Mouse (Mus musculus): ENCODE data around the gene Stx8. TPM values are rescaled to one million over a fixed set of nuclear protein-coding genes. Genes with fewer than 3 reads are reported as not detected.

Gene Stx8
- polyA plus RNA-seq, 1 experiment from 2014 or later, result 58.2 TPM

DNA sequence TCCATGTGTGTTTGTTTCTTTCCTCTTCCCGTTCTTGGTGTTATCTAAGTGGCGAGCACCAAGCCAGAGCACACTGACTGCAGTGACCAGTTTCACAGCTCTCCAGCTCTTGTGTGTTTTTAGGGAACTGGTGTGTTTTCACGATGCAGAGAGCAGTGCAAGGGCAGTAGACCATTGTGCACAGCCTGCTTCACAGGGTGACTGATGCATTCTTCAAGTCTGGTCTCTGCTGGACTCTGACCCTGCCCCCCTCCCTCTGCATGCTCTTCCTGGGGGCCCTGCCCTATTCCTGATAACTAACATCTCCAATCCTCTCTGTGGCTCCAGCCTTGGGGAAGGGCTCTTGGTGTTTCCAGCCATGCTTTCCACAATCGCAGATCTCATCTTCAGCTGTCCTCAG lies 94.7 kb downstream of the Stx8 start:
- Histone ChIP-seq H3K4me2 (no peak overlapping the region), H3K9me3 (replicated peaks) (no peaks in the 10 kb centered on the region), H3K36me3 (no peaks in the 10 kb centered on the region), H3K27me3 (replicated peaks) (no peaks in the 10 kb centered on the region), H3K4me3 (no peak overlapping the region), H3K4me1 (replicated peaks) (peaks cover 10% of the 10 kb centered on the region), H3K9ac (no peak overlapping the region), H3K27ac (ENCODE audit: poor library complexity, severe bottlenecking) (no peak overlapping the region)
- 27% methylated on average over 4 of the region's 4 CpGs for WGBS
- ATAC-seq (ENCODE audit: insufficient number of reproducible peaks, low FRiP score), result no peak

DNA sequence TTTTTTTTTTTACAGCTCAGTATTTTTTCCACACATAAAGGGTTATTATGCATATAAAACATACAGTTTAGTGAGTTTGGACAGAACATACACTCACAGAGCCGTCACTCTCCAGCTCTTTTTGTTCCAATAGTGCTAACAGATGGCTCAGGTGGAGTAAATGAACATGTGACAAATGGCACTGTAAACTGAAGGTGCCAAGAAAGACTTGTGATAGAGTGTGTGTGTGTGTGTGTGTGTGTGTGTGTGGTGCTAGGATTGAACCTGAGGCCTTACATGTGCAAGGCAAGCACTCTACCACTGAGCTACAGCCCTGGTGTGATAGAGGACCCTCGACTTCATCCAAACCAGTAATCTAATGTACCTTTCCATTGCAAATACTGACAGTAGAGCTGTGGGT lies 96.1 kb downstream of the Stx8 start:
- Histone ChIP-seq H3K9ac (no peak overlapping the region), H3K27me3 (replicated peaks) (no peaks in the 10 kb centered on the region), H3K9me3 (replicated peaks) (no peaks in the 10 kb centered on the region), H3K27ac (ENCODE audit: poor library complexity, severe bottlenecking) (no peak overlapping the region), H3K36me3 (no peaks in the 10 kb centered on the region), H3K4me1 (replicated peaks) (peaks cover 6% of the 10 kb centered on the region), H3K4me2 (no peak overlapping the region), H3K4me3 (no peak overlapping the region)
- WGBS, result 85% methylated on average over 2 of the region's 2 CpGs
- no peak for ATAC-seq (ENCODE audit: insufficient number of reproducible peaks, low FRiP score)

DNA sequence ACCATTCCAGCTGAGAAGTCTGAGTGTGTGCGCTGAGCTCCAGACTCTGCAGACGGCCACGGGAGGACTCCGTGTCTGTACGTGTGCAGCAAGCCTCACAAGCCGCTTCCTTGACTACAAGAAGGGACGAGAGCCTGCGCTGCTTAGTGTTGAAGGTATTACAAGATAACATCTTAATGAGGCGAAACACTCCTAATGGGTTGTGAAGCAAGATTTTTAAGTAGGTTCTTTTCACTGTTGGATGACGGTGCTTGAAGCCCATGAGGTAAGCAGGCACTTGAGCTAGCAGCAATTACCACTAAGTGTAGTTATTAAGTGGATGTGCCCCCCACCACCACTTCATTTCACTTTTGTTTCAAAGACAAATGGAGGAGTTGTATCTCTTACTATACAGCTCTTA lies 101.8 kb downstream of the Stx8 start:
- no peak for ATAC-seq (ENCODE audit: insufficient number of reproducible peaks, low FRiP score)
- peaks cover 6% of the 10 kb centered on the region; the same call in 1 of the 2 replicates for H3K4me1 ChIP-seq (replicated peaks)
- no peak overlapping the region for H3K4me3 ChIP-seq
- 82% methylated on average over 10 of the region's 10 CpGs for WGBS
- no peaks in the 10 kb centered on the region for H3K36me3 ChIP-seq
- H3K4me2 ChIP-seq, result no peak overlapping the region
- H3K27me3 ChIP-seq (replicated peaks), result no peaks in the 10 kb centered on the region
- no peak overlapping the region for H3K9ac ChIP-seq
- H3K27ac ChIP-seq (ENCODE audit: poor library complexity, severe bottlenecking), result no peak overlapping the region
- no peaks in the 10 kb centered on the region for H3K9me3 ChIP-seq (replicated peaks)

DNA sequence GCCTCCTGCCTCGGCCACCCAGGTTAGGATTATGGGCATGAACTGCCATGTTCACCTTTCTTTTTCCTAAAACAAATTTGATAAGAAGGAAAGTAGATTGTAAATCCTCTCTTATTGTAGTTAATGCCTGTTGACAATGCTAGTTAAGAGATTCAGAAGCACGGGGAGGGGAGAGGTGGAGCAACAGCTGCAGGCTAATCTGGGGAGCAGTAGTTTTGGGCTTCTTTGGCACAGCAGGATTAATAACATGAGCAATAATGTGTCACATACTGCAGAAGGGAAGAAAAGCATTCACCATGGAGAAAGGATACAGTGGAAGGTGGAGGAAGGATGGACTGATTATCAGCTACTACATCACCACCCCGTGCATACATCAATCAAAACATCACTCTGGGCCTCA lies 104.1 kb downstream of the Stx8 start:
- Histone ChIP-seq H3K9ac (no peak overlapping the region), H3K4me3 (no peak overlapping the region), H3K36me3 (no peaks in the 10 kb centered on the region), H3K4me2 (no peak overlapping the region), H3K4me1 (replicated peaks) (peaks cover 6% of the 10 kb centered on the region; the same call in 1 of the 2 replicates), H3K27ac (ENCODE audit: poor library complexity, severe bottlenecking) (no peak overlapping the region), H3K27me3 (replicated peaks) (no peaks in the 10 kb centered on the region), H3K9me3 (replicated peaks) (no peaks in the 10 kb centered on the region)
- ATAC-seq (ENCODE audit: insufficient number of reproducible peaks, low FRiP score), result no peak
- WGBS, result 74% methylated on average over 3 of the region's 3 CpGs

DNA sequence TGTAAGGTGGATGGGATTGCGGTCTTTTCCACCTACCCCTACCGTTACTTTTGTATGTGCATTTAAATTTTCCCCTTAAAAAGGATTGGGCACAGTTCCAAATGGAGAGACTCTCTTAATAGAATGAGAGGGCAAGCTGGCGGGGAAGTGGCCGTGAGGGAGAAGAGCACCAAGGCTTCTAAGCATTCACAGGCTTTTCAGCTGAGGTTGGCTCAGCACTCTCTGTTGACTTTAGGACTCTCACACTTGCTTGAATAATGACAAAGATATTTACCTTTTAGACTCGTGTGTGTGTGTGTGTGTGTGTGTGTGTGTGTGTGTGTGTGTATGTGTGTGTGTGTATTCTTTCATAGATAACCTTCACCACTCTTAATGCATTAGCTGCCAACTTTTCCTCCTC lies 105.8 kb downstream of the Stx8 start:
- Histone ChIP-seq H3K4me1 (replicated peaks) (peaks cover 6% of the 10 kb centered on the region; the same call in 1 of the 2 replicates), H3K4me2 (no peak overlapping the region), H3K9ac (no peak overlapping the region), H3K4me3 (no peak overlapping the region), H3K36me3 (no peaks in the 10 kb centered on the region), H3K27ac (ENCODE audit: poor library complexity, severe bottlenecking) (no peak overlapping the region), H3K27me3 (replicated peaks) (no peaks in the 10 kb centered on the region), H3K9me3 (replicated peaks) (no peaks in the 10 kb centered on the region)
- WGBS, result 51% methylated on average over 5 of the region's 5 CpGs
- ATAC-seq (ENCODE audit: insufficient number of reproducible peaks, low FRiP score), result no peak

DNA sequence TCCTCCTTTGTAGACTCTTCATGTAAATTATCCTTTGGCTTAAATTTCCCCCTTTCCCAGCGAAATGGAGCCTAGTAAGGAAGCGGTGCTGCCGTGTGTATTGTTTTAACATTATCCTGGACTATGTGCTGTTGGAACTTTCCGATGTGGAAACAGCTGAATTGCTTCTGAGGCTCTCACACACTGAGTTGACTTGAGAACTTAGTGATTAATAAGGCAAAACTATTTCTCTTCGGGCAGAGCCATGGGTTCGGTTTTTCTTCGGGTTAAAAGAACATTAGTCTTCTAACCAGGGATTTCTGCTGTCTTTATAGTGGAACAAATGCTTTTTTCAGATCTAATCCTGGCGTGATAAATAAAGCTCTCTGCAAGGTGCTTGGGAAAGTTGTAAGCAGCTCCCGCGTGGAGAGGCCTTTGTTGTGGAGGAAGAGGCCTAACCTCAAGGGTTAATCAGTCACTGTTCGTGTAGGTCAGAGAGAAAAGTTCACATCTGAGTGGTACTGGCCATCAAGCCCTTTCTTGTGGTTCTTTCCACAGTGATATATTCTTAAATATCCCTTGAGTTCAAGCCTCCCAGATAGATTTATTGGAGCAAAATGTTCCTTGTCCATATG lies 106.7 kb downstream of the Stx8 start:
- no peaks in the 10 kb centered on the region for H3K27me3 ChIP-seq (replicated peaks)
- H3K9ac ChIP-seq, result no peak overlapping the region
- 59% methylated on average over 11 of the region's 11 CpGs for WGBS
- no peaks in the 10 kb centered on the region for H3K9me3 ChIP-seq (replicated peaks)
- no peak for ATAC-seq (ENCODE audit: insufficient number of reproducible peaks, low FRiP score)
- H3K27ac ChIP-seq (ENCODE audit: poor library complexity, severe bottlenecking), result no peak overlapping the region
- H3K36me3 ChIP-seq, result no peaks in the 10 kb centered on the region
- H3K4me3 ChIP-seq, result no peak overlapping the region
- H3K4me2 ChIP-seq, result no peak overlapping the region
- peaks cover 6% of the 10 kb centered on the region; the same call in 1 of the 2 replicates for H3K4me1 ChIP-seq (replicated peaks)

DNA sequence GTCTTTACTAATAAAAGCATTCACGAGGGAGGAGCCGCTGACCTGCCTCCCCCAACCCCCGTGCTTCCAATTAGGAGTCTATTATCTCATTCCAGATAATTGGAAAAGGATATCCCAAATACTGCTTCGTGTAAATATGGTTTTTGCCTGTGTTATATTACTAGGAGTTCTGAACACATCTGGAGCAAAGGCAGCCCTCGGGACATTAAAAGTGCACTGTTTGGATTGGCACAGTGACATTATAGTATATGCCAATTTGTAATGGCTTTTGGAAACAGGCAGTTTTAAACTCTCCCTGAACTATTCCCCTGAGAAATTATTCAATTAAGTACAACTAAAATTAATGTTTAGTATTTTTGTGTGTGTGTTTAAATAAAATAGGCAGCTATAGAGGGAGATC lies 108.7 kb downstream of the Stx8 start:
- H3K27me3 ChIP-seq (replicated peaks), result no peaks in the 10 kb centered on the region
- ATAC-seq (ENCODE audit: insufficient number of reproducible peaks, low FRiP score), result no peak
- no peaks in the 10 kb centered on the region for H3K9me3 ChIP-seq (replicated peaks)
- 54% methylated on average over 5 of the region's 5 CpGs for WGBS
- no peaks in the 10 kb centered on the region for H3K36me3 ChIP-seq
- no peak overlapping the region for H3K4me3 ChIP-seq
- no peak overlapping the region for H3K27ac ChIP-seq (ENCODE audit: poor library complexity, severe bottlenecking)
- no peak overlapping the region for H3K9ac ChIP-seq
- no peak overlapping the region for H3K4me2 ChIP-seq
- peaks cover 6% of the 10 kb centered on the region; the same call in 1 of the 2 replicates for H3K4me1 ChIP-seq (replicated peaks)

DNA sequence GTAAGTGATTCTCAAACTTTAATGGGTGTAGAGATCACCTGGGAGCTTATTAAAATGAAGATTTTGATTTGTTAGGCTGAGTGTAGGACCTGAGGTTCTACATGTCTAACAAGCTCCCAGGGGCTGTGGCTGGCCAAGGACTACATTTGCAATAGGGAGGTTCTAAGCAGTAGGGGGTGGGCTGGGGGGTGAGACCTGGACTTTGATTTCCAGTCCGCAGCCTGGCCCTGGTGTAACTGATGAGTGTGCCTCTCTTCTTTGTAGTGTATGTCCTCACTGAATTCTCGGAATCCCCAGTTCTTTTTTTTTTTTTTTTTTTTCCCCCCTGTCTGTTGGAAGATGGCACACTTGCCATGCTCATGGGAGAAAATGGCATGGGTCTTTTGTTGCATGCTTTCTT lies 109.3 kb downstream of the Stx8 start:
- no peak for ATAC-seq (ENCODE audit: insufficient number of reproducible peaks, low FRiP score)
- Histone ChIP-seq H3K4me2 (no peak overlapping the region), H3K27ac (ENCODE audit: poor library complexity, severe bottlenecking) (no peak overlapping the region), H3K36me3 (no peaks in the 10 kb centered on the region), H3K4me3 (no peak overlapping the region), H3K27me3 (replicated peaks) (no peaks in the 10 kb centered on the region), H3K4me1 (replicated peaks) (peaks cover 6% of the 10 kb centered on the region; the same call in 1 of the 2 replicates), H3K9me3 (replicated peaks) (no peaks in the 10 kb centered on the region), H3K9ac (no peak overlapping the region)
- WGBS, result 62% methylated on average over 2 of the region's 2 CpGs

DNA sequence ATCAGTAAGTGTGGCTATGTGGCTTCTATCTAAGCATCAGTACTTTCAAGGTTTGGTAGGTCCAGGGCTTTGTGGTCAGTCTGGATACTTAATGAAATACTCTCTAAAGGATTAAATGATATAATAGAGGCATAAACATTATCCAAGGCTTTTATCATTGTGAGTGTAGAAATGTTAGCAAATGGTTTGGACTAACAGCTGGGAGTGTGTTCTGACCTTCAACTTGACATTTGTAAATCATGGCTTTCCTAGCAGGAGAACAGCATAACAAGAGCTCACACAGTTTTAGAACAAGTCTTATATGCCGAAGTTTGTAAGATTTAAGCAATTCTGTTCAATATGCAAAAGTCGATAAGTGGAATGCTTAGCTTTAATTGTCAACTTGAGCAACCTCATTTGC lies 113.8 kb downstream of the Stx8 start:
- Histone ChIP-seq H3K9me3 (replicated peaks) (peaks cover 5% of the 10 kb centered on the region; the same call in 1 of the 2 replicates), H3K9ac (no peak overlapping the region), H3K27me3 (replicated peaks) (no peaks in the 10 kb centered on the region), H3K4me1 (replicated peaks) (no peaks in the 10 kb centered on the region), H3K4me3 (no peak overlapping the region), H3K27ac (ENCODE audit: poor library complexity, severe bottlenecking) (no peak overlapping the region), H3K4me2 (no peak overlapping the region), H3K36me3 (peaks cover 5% of the 10 kb centered on the region; the same call in 1 of the 2 replicates)
- WGBS, result 92% methylated on average over 2 of the region's 2 CpGs
- no peak for ATAC-seq (ENCODE audit: insufficient number of reproducible peaks, low FRiP score)

DNA sequence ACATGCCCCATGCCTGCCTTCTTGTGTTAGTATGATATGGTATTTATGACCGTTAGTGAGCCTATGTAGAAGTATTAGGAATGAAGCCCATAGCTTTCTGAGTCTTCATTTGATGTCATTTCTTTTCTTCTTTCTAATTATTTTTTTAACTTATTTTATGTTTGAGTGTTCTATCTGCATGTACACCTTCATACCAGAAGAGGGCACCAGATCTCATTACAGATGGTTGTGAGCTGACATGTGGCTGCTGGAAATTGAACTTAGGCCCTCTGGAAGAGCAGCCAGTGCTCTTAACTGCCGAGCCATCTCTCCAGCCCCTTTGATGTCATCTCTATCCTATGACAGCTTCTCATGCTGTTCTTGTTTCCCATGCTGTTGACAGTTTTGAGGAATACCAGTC lies 115.0 kb downstream of the Stx8 start:
- no peaks in the 10 kb centered on the region for H3K27me3 ChIP-seq (replicated peaks)
- H3K9me3 ChIP-seq (replicated peaks), result peaks cover 5% of the 10 kb centered on the region; the same call in 1 of the 2 replicates
- no peak overlapping the region for H3K27ac ChIP-seq (ENCODE audit: poor library complexity, severe bottlenecking)
- no peak overlapping the region for H3K9ac ChIP-seq
- H3K4me1 ChIP-seq (replicated peaks), result no peaks in the 10 kb centered on the region
- H3K36me3 ChIP-seq, result peaks cover 5% of the 10 kb centered on the region; the same call in 1 of the 2 replicates
- no peak overlapping the region for H3K4me2 ChIP-seq
- no peak for ATAC-seq (ENCODE audit: insufficient number of reproducible peaks, low FRiP score)
- H3K4me3 ChIP-seq, result no peak overlapping the region
- WGBS, result 86% methylated on average over 2 of the region's 2 CpGs

DNA sequence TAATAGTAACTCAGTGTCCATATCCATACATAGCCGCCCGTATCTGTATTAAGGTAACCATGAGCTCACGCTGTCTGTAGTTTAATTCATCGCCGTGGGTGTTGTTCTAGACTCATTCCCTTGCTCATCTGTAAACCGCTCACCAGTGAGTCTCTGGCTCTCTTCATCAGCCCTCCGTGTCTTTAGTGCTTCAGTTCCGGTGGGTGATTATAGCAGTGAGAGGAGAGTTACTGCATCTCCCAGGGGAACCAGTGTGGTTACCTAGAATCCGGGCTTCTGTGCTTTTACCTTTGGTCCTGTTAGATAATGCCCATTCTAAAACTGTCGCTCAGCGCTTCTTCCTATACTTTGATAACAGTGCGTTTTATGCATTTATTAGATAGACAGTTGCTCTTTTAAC lies 116.8 kb downstream of the Stx8 start:
- ATAC-seq (ENCODE audit: insufficient number of reproducible peaks, low FRiP score), result no peak
- Histone ChIP-seq H3K4me3 (no peak overlapping the region), H3K9ac (no peak overlapping the region), H3K36me3 (peaks cover 5% of the 10 kb centered on the region; the same call in 1 of the 2 replicates), H3K27me3 (replicated peaks) (no peaks in the 10 kb centered on the region), H3K4me1 (replicated peaks) (no peaks in the 10 kb centered on the region), H3K27ac (ENCODE audit: poor library complexity, severe bottlenecking) (no peak overlapping the region), H3K4me2 (no peak overlapping the region), H3K9me3 (replicated peaks) (peaks cover 5% of the 10 kb centered on the region; the same call in 1 of the 2 replicates)
- 86% methylated on average over 12 of the region's 12 CpGs for WGBS

DNA sequence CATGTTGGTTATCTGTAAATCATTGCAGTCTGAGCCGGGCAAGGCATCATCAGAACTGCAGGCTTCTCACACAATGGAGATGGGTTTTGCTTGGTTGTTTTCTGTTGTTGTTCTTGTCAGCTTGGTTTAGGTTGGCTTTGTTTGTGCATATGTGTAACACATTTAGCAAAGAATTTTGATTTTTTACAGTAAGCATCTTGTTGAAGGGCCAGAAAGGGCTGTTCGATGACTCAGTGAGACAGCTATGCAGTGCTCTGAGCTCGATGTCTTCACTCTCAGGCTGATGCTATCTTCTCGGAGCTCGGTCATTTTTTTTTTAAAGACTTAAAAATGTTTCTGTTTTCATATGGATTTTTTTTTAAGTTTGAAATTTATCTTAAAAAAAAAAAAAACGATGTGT lies 117.6 kb downstream of the Stx8 start:
- H3K27me3 ChIP-seq (replicated peaks), result no peaks in the 10 kb centered on the region
- peaks cover 5% of the 10 kb centered on the region; the same call in 1 of the 2 replicates for H3K36me3 ChIP-seq
- H3K9me3 ChIP-seq (replicated peaks), result peaks cover 5% of the 10 kb centered on the region; the same call in 1 of the 2 replicates
- no peak overlapping the region for H3K4me2 ChIP-seq
- no peak overlapping the region for H3K4me3 ChIP-seq
- H3K9ac ChIP-seq, result no peak overlapping the region
- no peak overlapping the region for H3K27ac ChIP-seq (ENCODE audit: poor library complexity, severe bottlenecking)
- H3K4me1 ChIP-seq (replicated peaks), result no peaks in the 10 kb centered on the region
- no peak for ATAC-seq (ENCODE audit: insufficient number of reproducible peaks, low FRiP score)
- 68% methylated on average over 6 of the region's 6 CpGs for WGBS
